Mouse (Mus musculus) hindbrain, embryonic 12.5 days (tissue): ENCODE measurements around the gene Pdp2. TPM values are rescaled to one million over a fixed set of nuclear protein-coding genes. Genes with fewer than 3 reads are reported as not detected.
A peak's percentile ranks its signal among the peaks of the same experiment; 100 is the strongest.

Experiments used
- ATAC-seq: fragments of 200-750 bp; cut with Nextera tagmentation; 2 replicates; pipeline ENCODE4 v1.8.0; 2017; ENCODE audit warnings: moderate TSS enrichment; ENCODE audit not compliant: low FRiP score
- H3K27ac ChIP-seq: fragments of 300-500 bp; sonication (generic); 2 replicates; pipeline ENCODE4 v1.5.1; 2016; ENCODE audit warnings: mild to moderate bottlenecking
- H3K27me3 ChIP-seq: fragments of 300-500 bp; sonication (generic); 2 replicates; pipeline ENCODE4 v1.6.1; 2016; ENCODE audit warnings: mild to moderate bottlenecking
- H3K36me3 ChIP-seq: fragments of 300-500 bp; sonication (generic); 2 replicates; pipeline ENCODE4 v1.6.1; 2016; ENCODE audit warnings: mild to moderate bottlenecking
- H3K4me1 ChIP-seq: fragments of 300-500 bp; sonication (generic); 2 replicates; pipeline ENCODE4 v1.6.1; 2016
- H3K4me2 ChIP-seq: fragments of 300-500 bp; sonication (generic); replicated peaks from 2 replicates; pipeline ENCODE4 v1.6.1; 2016; ENCODE audit warnings: mild to moderate bottlenecking
- H3K4me3 ChIP-seq: fragments of 300-500 bp; sonication (generic); 2 replicates; pipeline ENCODE4 v1.5.1; 2016; ENCODE audit warnings: mild to moderate bottlenecking
- H3K9ac ChIP-seq: fragments of 300-500 bp; sonication (generic); 2 replicates; pipeline ENCODE4 v1.6.1; 2016; ENCODE audit warnings: mild to moderate bottlenecking, moderate library complexity
- H3K9me3 ChIP-seq: fragments of 300-500 bp; sonication (generic); replicated peaks from 2 replicates; pipeline ENCODE4 v1.6.1; 2016; ENCODE audit warnings: mild to moderate bottlenecking
- WGBS: fragments of 180-500 bp; shearing (Covaris S2); methylation state at CpG from one replicate; pipeline ENCODE4 v1.1.7; 2016; 5-methylcytosine and 5-hydroxymethylcytosine counted together
- polyA plus RNA-seq: library from polyadenylated mRNA; unstranded; fragments of >200 nt; fragmentation: Nextera tagmentation; extraction: Ambion mirVana; gene quantifications from 2 replicates; pipeline ENCODE4 v1.2.1, GENCODE M21; 2016

Gene Pdp2
- polyA plus RNA-seq, 1 experiment from 2014 or later: 13.7 TPM

GRCm38 (mm10) chr8:104628402-104628801 is 37.2 kb downstream of the Pdp2 start:
- H3K4me2 ChIP-seq: no peak overlapping the region
- H3K4me1 ChIP-seq: peaks cover 14% of the 10 kb centered on the region
- 94% methylated on average over 21 of the region's 21 CpGs for WGBS
- peaks cover 42% of the 10 kb centered on the region for H3K27me3 ChIP-seq
- no peak overlapping the region for H3K27ac ChIP-seq
- H3K9ac ChIP-seq: no peak overlapping the region
- ATAC-seq: no peak
- no peaks in the 10 kb centered on the region for H3K36me3 ChIP-seq
- no peak overlapping the region for H3K4me3 ChIP-seq
- no peaks in the 10 kb centered on the region for H3K9me3 ChIP-seq

- H3K4me3 ChIP-seq: no peak overlapping the region
- peaks cover 42% of the 10 kb centered on the region for H3K27me3 ChIP-seq
- no peak overlapping the region for H3K9ac ChIP-seq
- H3K4me1 ChIP-seq: peaks cover 14% of the 10 kb centered on the region
- ATAC-seq: no peak
- 77% methylated on average over 22 of the region's 22 CpGs for WGBS
- no peak overlapping the region for H3K4me2 ChIP-seq
- H3K27ac ChIP-seq: no peak overlapping the region
- no peaks in the 10 kb centered on the region for H3K36me3 ChIP-seq
- H3K9me3 ChIP-seq: no peaks in the 10 kb centered on the region
Observed at GRCm38 (mm10) chr8:104629306-104630110, 38.3 kb downstream of the Pdp2 start.

GRCm38 (mm10) chr8:104630111-104630479 is 38.8 kb downstream of the Pdp2 start:
- no peak overlapping the region for H3K9ac ChIP-seq
- H3K4me2 ChIP-seq: peak overlapping the region; percentile 80
- H3K4me3 ChIP-seq: no peak overlapping the region
- no peaks in the 10 kb centered on the region for H3K9me3 ChIP-seq
- H3K27me3 ChIP-seq: peaks cover 42% of the 10 kb centered on the region
- peaks cover 14% of the 10 kb centered on the region for H3K4me1 ChIP-seq
- no peak for ATAC-seq
- H3K27ac ChIP-seq: no peak overlapping the region
- WGBS: 38% methylated on average over 8 of the region's 8 CpGs
- 0 out of 2 replicates have a peak, but pooled peaks cover under 1% of the 10 kb centered on the region for H3K36me3 ChIP-seq

GRCm38 (mm10) chr8:104630574-104630973 is 39.3 kb downstream of the Pdp2 start:
- no peak overlapping the region for H3K27ac ChIP-seq
- peak overlapping the region; percentile 58 for H3K9ac ChIP-seq
- peak; percentile 24; the same call in 1 of the 2 replicates for ATAC-seq
- H3K36me3 ChIP-seq: 0 out of 2 replicates have a peak, but pooled peaks cover 5% of the 10 kb centered on the region
- peak overlapping the region; percentile 38 for H3K4me3 ChIP-seq
- no peaks in the 10 kb centered on the region for H3K9me3 ChIP-seq
- 1% methylated on average over 36 of the region's 36 CpGs for WGBS
- H3K27me3 ChIP-seq: peaks cover 42% of the 10 kb centered on the region
- H3K4me1 ChIP-seq: peaks cover 14% of the 10 kb centered on the region
- peak overlapping the region; percentile 80 for H3K4me2 ChIP-seq

GRCm38 (mm10) chr8:104630981-104631663 is 39.9 kb downstream of the Pdp2 start, which contains the start of gene Rrad:
Gene Rrad (minus strand): TSS chr8:104631327.
- peak within 1 kb of the TSS; percentile 58 for H3K9ac ChIP-seq
- H3K27ac ChIP-seq: no peak within 1 kb of the TSS
- peak; percentile 59 for ATAC-seq
- peaks cover 42% of the 10 kb centered on the region for H3K27me3 ChIP-seq
- H3K4me1 ChIP-seq: peaks cover 14% of the 10 kb centered on the region
- H3K4me3 ChIP-seq: peak within 1 kb of the TSS; percentile 38
- H3K4me2 ChIP-seq: peak within 1 kb of the TSS; percentile 80
- 0 out of 2 replicates have a peak, but pooled peaks cover 9% of the 10 kb centered on the region for H3K36me3 ChIP-seq
- no peaks in the 10 kb centered on the region for H3K9me3 ChIP-seq
- under 1% methylated on average over 28 of the region's 28 CpGs for WGBS

- Histone ChIP-seq H3K4me2 (peak overlapping the region; percentile 80; the same call in 1 of the 2 replicates), H3K27ac (no peak overlapping the region)
- WGBS: 35% methylated on average over 5 of the region's 5 CpGs
Observed at GRCm38 (mm10) chr8:104631975-104632374, 40.7 kb downstream of the Pdp2 start.

GRCm38 (mm10) chr8:104632486-104632885 is 41.2 kb downstream of the Pdp2 start:
- H3K4me1 ChIP-seq: peaks cover 14% of the 10 kb centered on the region
- no peak overlapping the region for H3K27ac ChIP-seq
- no peak overlapping the region for H3K4me2 ChIP-seq
- ATAC-seq: no peak
- H3K27me3 ChIP-seq: peaks cover 42% of the 10 kb centered on the region
- no peak overlapping the region for H3K4me3 ChIP-seq
- H3K9ac ChIP-seq: no peak overlapping the region
- no peaks in the 10 kb centered on the region for H3K9me3 ChIP-seq
- WGBS: 60% methylated on average over 6 of the region's 6 CpGs
- H3K36me3 ChIP-seq: 0 out of 2 replicates have a peak, but pooled peaks cover 12% of the 10 kb centered on the region

More at GRCm38 (mm10) chr8:104631975-104632374, 40.7 kb downstream of the Pdp2 start:
- Histone ChIP-seq H3K4me1 (peaks cover 14% of the 10 kb centered on the region), H3K9ac (no peak overlapping the region), H3K9me3 (no peaks in the 10 kb centered on the region), H3K27me3 (peaks cover 42% of the 10 kb centered on the region), H3K36me3 (0 out of 2 replicates have a peak, but pooled peaks cover 12% of the 10 kb centered on the region), H3K4me3 (no peak overlapping the region)
- no peak for ATAC-seq

GRCm38 (mm10) chr8:104633156-104633744 is 42.0 kb downstream of the Pdp2 start:
- 68% methylated on average over 9 of the region's 9 CpGs for WGBS
- Histone ChIP-seq H3K27me3 (peaks cover 42% of the 10 kb centered on the region), H3K4me1 (peaks cover 14% of the 10 kb centered on the region), H3K9me3 (no peaks in the 10 kb centered on the region), H3K36me3 (peaks cover 12% of the 10 kb centered on the region; the same call in 1 of the 2 replicates), H3K4me3 (no peak overlapping the region), H3K27ac (no peak overlapping the region), H3K9ac (no peak overlapping the region), H3K4me2 (no peak overlapping the region)
- ATAC-seq: no peak

- Histone ChIP-seq H3K36me3 (peaks cover 24% of the 10 kb centered on the region), H3K4me1 (peaks cover 16% of the 10 kb centered on the region), H3K27me3 (peaks cover 25% of the 10 kb centered on the region), H3K27ac (no peak overlapping the region), H3K9ac (no peak overlapping the region), H3K4me2 (no peak overlapping the region), H3K4me3 (no peak overlapping the region), H3K9me3 (no peaks in the 10 kb centered on the region)
- ATAC-seq: no peak
- 87% methylated on average over 3 of the region's 3 CpGs for WGBS
Observed at GRCm38 (mm10) chr8:104635004-104635710, 43.9 kb downstream of the Pdp2 start.

- Histone ChIP-seq H3K27ac (no peak overlapping the region), H3K27me3 (no peaks in the 10 kb centered on the region), H3K4me1 (peaks cover 16% of the 10 kb centered on the region), H3K4me3 (no peak overlapping the region), H3K9ac (no peak overlapping the region), H3K9me3 (no peaks in the 10 kb centered on the region), H3K36me3 (peaks cover 24% of the 10 kb centered on the region), H3K4me2 (no peak overlapping the region)
- 88% methylated on average over 6 of the region's 6 CpGs for WGBS
- ATAC-seq: no peak
Observed at GRCm38 (mm10) chr8:104638010-104638409, 46.8 kb downstream of the Pdp2 start.

GRCm38 (mm10) chr8:104640241-104640640 is 49.0 kb downstream of the Pdp2 start:
- Histone ChIP-seq H3K4me2 (peak overlapping the region; percentile 89), H3K4me3 (peak overlapping the region; percentile 81; the same call in 1 of the 2 replicates), H3K4me1 (peaks cover 16% of the 10 kb centered on the region), H3K36me3 (peaks cover 22% of the 10 kb centered on the region), H3K27ac (no peak overlapping the region), H3K27me3 (no peaks in the 10 kb centered on the region), H3K9me3 (no peaks in the 10 kb centered on the region), H3K9ac (peak overlapping the region; percentile 83)
- no peak for ATAC-seq
- WGBS: 82% methylated on average over 7 of the region's 7 CpGs
